In the genomic region with DNA sequence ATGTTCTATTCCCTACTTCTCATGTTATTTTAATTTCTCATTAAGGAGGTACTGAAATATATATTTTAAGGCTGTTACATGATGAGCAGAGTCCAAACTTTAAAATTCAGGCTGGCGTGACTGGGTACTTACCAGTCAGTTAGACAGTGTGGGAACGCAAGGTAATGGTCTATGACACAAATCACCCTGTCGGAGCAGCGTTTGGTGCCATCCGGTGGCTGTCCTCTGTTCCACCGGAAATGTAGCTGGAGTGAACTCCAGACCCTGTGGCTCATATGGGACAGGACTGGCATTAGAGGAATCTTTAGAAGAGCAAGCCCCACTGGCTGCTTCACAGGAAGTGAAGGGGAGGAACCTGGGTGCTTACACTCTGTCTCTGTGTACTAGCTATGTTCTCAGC, we compare ENCODE assay signal across 7 mouse cellular contexts.
A peak's percentile ranks its signal among the peaks of the same experiment; 100 is the strongest.
DNase-seq lines count a peak whose midpoint lies in the region; ATAC-seq lines count a peak whose summit lies in the region.

No protein-coding gene starts in this region.

- H3K9me3 ChIP-seq in kidney, embryonic 16.5 days (ENCODE audit: low read length) = no peaks in the 10 kb centered on the region
- no peaks in the 10 kb centered on the region for H3K9me3 ChIP-seq in forebrain, embryonic 14.5 days (replicated peaks; ENCODE audit: control insufficient read depth, low read length)
- H3K9me3 ChIP-seq in lung, embryonic 16.5 days (ENCODE audit: control insufficient read depth, low read length) = no peaks in the 10 kb centered on the region

- no peak overlapping the region for H3K27ac ChIP-seq in kidney, embryonic 16.5 days (ENCODE audit: low read length)
- H3K27ac ChIP-seq in forebrain, embryonic 14.5 days (ENCODE audit: low read depth, low read length) = no peak overlapping the region
- H3K27ac ChIP-seq in lung, embryonic 16.5 days (ENCODE audit: low read length) = no peak overlapping the region

- DNase-seq in kidney, adult 9 months = no peak
- peak; percentile 24 to 46 for DNase-seq in adrenal gland, postnatal 36 days
- peak; percentile 62 for DNase-seq in forebrain, embryonic 14.5 days (ENCODE audit: low spot score)
- DNase-seq in urinary bladder, adult 18-20 months (ENCODE audit: low spot score in 2 of 2) = no peak

- no peaks in the 10 kb centered on the region for H3K27me3 ChIP-seq in kidney, embryonic 16.5 days (ENCODE audit: insufficient read depth, low read length)
- H3K27me3 ChIP-seq in forebrain, embryonic 14.5 days (replicated peaks; ENCODE audit: control insufficient read depth, insufficient read depth, low read length) = no peaks in the 10 kb centered on the region
- H3K27me3 ChIP-seq in lung, embryonic 16.5 days (ENCODE audit: control insufficient read depth, insufficient read depth, low read depth, low read length) = no peaks in the 10 kb centered on the region

- no peak overlapping the region for H3K4me3 ChIP-seq in kidney, embryonic 16.5 days (ENCODE audit: low read length)
- no peak overlapping the region for H3K4me3 ChIP-seq in forebrain, embryonic 14.5 days (ENCODE audit: low read depth, low read length)
- no peak overlapping the region for H3K4me3 ChIP-seq in lung, embryonic 16.5 days (ENCODE audit: low read length)

- H3K4me1 ChIP-seq in kidney, embryonic 16.5 days (ENCODE audit: insufficient read depth, low read length) = 0 out of 2 replicates have a peak, but pooled peaks cover 4% of the 10 kb centered on the region
- H3K4me1 ChIP-seq in forebrain, embryonic 14.5 days (ENCODE audit: control insufficient read depth, insufficient read depth, low read length) = no peaks in the 10 kb centered on the region
- H3K4me1 ChIP-seq in lung, embryonic 16.5 days (replicated peaks; ENCODE audit: control insufficient read depth, insufficient read depth, low read length) = no peaks in the 10 kb centered on the region

- peak; percentile 51; the same call in 1 of the 2 replicates for ATAC-seq in kidney, embryonic 16.5 days (ENCODE audit: low FRiP score, low TSS enrichment)
- no peak for ATAC-seq in forebrain, embryonic 14.5 days
- ATAC-seq in lung, embryonic 16.5 days (ENCODE audit: low read depth) = peak; percentile 7; the same call in 1 of the 2 replicates
- no peak for ATAC-seq in monocyte, adult 5-6 weeks (replicated peaks; ENCODE audit: insufficient number of reproducible peaks, low FRiP score, low TSS enrichment, poor library complexity, severe bottlenecking)

- H3K9ac ChIP-seq in kidney, embryonic 16.5 days (replicated peaks; ENCODE audit: low read length) = no peak overlapping the region
- no peak overlapping the region for H3K9ac ChIP-seq in forebrain, embryonic 14.5 days (ENCODE audit: low read length)
- H3K9ac ChIP-seq in lung, embryonic 16.5 days (ENCODE audit: low read length) = no peak overlapping the region

- H3K36me3 ChIP-seq in kidney, embryonic 16.5 days (ENCODE audit: insufficient read depth, low read length) = 0 out of 2 replicates have a peak, but pooled peaks cover 2% of the 10 kb centered on the region
- H3K36me3 ChIP-seq in forebrain, embryonic 14.5 days (ENCODE audit: control insufficient read depth, insufficient read depth, low read length) = no peaks in the 10 kb centered on the region
- no peaks in the 10 kb centered on the region for H3K36me3 ChIP-seq in lung, embryonic 16.5 days (ENCODE audit: control insufficient read depth, insufficient read depth, low read length)

- H3K4me2 ChIP-seq in kidney, embryonic 16.5 days (replicated peaks; ENCODE audit: low read depth, low read length) = no peak overlapping the region
- H3K4me2 ChIP-seq in forebrain, embryonic 14.5 days (ENCODE audit: low read length) = no peak overlapping the region
- H3K4me2 ChIP-seq in lung, embryonic 16.5 days (ENCODE audit: low read depth, low read length) = no peak overlapping the region

- 23% methylated on average over 6 of the region's 6 CpGs for WGBS in kidney, embryonic 16.5 days
- WGBS in forebrain, embryonic 14.5 days = 59% methylated on average over 6 of the region's 6 CpGs
- WGBS in lung, embryonic 16.5 days = 38% methylated on average over 6 of the region's 6 CpGs

Comparison
In these comparisons a context has a peak if more than half of its experiments do, and no peak if none do; other contexts are left out.
1. ATAC-seq: peak in kidney, embryonic 16.5 days (single experiment) and lung, embryonic 16.5 days (single experiment); none in forebrain, embryonic 14.5 days (single experiment) and monocyte, adult 5-6 weeks (single experiment).
2. DNase-seq: peak in adrenal gland, postnatal 36 days (2 of 2) and forebrain, embryonic 14.5 days (single experiment); none in kidney, adult 9 months (single experiment) and urinary bladder, adult 18-20 months (0 of 2).